Mouse (Mus musculus): ENCODE results near the gene Jun. TPM values are rescaled to one million over a fixed set of nuclear protein-coding genes. Genes with fewer than 3 reads are reported as not detected.

The Jun gene
- polyA plus RNA-seq (2012) = 13.7 and 15.0 TPM in 2 replicates

GRCm38 (mm10) chr4:95052025-95052899 lies at the start of gene Jun:
Gene Jun (minus strand): TSS chr4:95052222.
- Histone ChIP-seq H3K4me3 (replicated peaks) (peak within 1 kb of the TSS; percentile 64), H3K4me1 (ENCODE audit: control insufficient read depth) (peaks cover 30% of the 10 kb centered on the region), H3K27me3 (ENCODE audit: control insufficient read depth) (peaks cover 74% of the 10 kb centered on the region), H3K9me3 (ENCODE audit: control insufficient read depth, low read length) (peaks cover 9% of the 10 kb centered on the region; the same call in 1 of the 2 replicates), H3K36me3 (ENCODE audit: control insufficient read depth) (no peaks in the 10 kb centered on the region)
- TF ChIP-seq GATA1 (IDR thresholded peaks at IDR 0.05; ENCODE audit: low read length) (no peak), TAL1 (IDR thresholded peaks at IDR 0.05; ENCODE audit: low read length) (no peak)

GRCm38 (mm10) chr4:95101684-95102083 lies 49.7 kb upstream of the Jun start:
- no peaks in the 10 kb centered on the region for H3K9me3 ChIP-seq (ENCODE audit: control insufficient read depth, low read length)
- no peak overlapping the region for H3K4me3 ChIP-seq (replicated peaks)
- H3K36me3 ChIP-seq (ENCODE audit: control insufficient read depth) = no peaks in the 10 kb centered on the region
- H3K27me3 ChIP-seq (ENCODE audit: control insufficient read depth) = peaks cover 15% of the 10 kb centered on the region
- TF ChIP-seq GATA1 (IDR thresholded peaks at IDR 0.05; ENCODE audit: low read length) = no peak
- TF ChIP-seq TAL1 (IDR thresholded peaks at IDR 0.05; ENCODE audit: low read length) = no peak
- H3K4me1 ChIP-seq (ENCODE audit: control insufficient read depth) = no peaks in the 10 kb centered on the region; the same call in 1 of the 2 replicates

GRCm38 (mm10) chr4:95100694-95101093 lies 48.7 kb upstream of the Jun start:
- Histone ChIP-seq H3K4me1 (ENCODE audit: control insufficient read depth) (no peaks in the 10 kb centered on the region), H3K27me3 (ENCODE audit: control insufficient read depth) (peaks cover 5% of the 10 kb centered on the region), H3K4me3 (replicated peaks) (no peak overlapping the region), H3K36me3 (ENCODE audit: control insufficient read depth) (no peaks in the 10 kb centered on the region), H3K9me3 (ENCODE audit: control insufficient read depth, low read length) (no peaks in the 10 kb centered on the region)
- TF ChIP-seq GATA1 (IDR thresholded peaks at IDR 0.05; ENCODE audit: low read length) (no peak), TAL1 (IDR thresholded peaks at IDR 0.05; ENCODE audit: low read length) (no peak)

GRCm38 (mm10) chr4:95099373-95099772 lies 47.4 kb upstream of the Jun start:
- Histone ChIP-seq H3K9me3 (ENCODE audit: control insufficient read depth, low read length) (no peaks in the 10 kb centered on the region), H3K36me3 (ENCODE audit: control insufficient read depth) (no peaks in the 10 kb centered on the region), H3K27me3 (ENCODE audit: control insufficient read depth) (no peaks in the 10 kb centered on the region), H3K4me1 (ENCODE audit: control insufficient read depth) (no peaks in the 10 kb centered on the region), H3K4me3 (replicated peaks) (no peak overlapping the region)
- TF ChIP-seq GATA1 (IDR thresholded peaks at IDR 0.05; ENCODE audit: low read length) (no peak), TAL1 (IDR thresholded peaks at IDR 0.05; ENCODE audit: low read length) (no peak)

- Histone ChIP-seq H3K4me3 (replicated peaks) (no peak overlapping the region), H3K9me3 (ENCODE audit: control insufficient read depth, low read length) (no peaks in the 10 kb centered on the region)
- TF ChIP-seq GATA1 (IDR thresholded peaks at IDR 0.05; ENCODE audit: low read length) (no peak), TAL1 (IDR thresholded peaks at IDR 0.05; ENCODE audit: low read length) (no peak)
Measured at GRCm38 (mm10) chr4:95098722-95099097, 46.7 kb upstream of the Jun start.

GRCm38 (mm10) chr4:95097942-95098721 lies 46.1 kb upstream of the Jun start:
- H3K27me3 ChIP-seq (ENCODE audit: control insufficient read depth) = no peaks in the 10 kb centered on the region
- H3K4me3 ChIP-seq (replicated peaks) = no peak overlapping the region
- no peaks in the 10 kb centered on the region for H3K9me3 ChIP-seq (ENCODE audit: control insufficient read depth, low read length)
- H3K4me1 ChIP-seq (ENCODE audit: control insufficient read depth) = no peaks in the 10 kb centered on the region
- TF ChIP-seq TAL1 (IDR thresholded peaks at IDR 0.05; ENCODE audit: low read length) = no peak
- no peak for TF ChIP-seq GATA1 (IDR thresholded peaks at IDR 0.05; ENCODE audit: low read length)
- H3K36me3 ChIP-seq (ENCODE audit: control insufficient read depth) = no peaks in the 10 kb centered on the region

More at GRCm38 (mm10) chr4:95098722-95099097, 46.7 kb upstream of the Jun start:
- no peaks in the 10 kb centered on the region for H3K27me3 ChIP-seq (ENCODE audit: control insufficient read depth)
- H3K36me3 ChIP-seq (ENCODE audit: control insufficient read depth) = no peaks in the 10 kb centered on the region
- no peaks in the 10 kb centered on the region for H3K4me1 ChIP-seq (ENCODE audit: control insufficient read depth)

GRCm38 (mm10) chr4:95096731-95097130 lies 44.7 kb upstream of the Jun start:
- no peaks in the 10 kb centered on the region for H3K36me3 ChIP-seq (ENCODE audit: control insufficient read depth)
- no peaks in the 10 kb centered on the region for H3K27me3 ChIP-seq (ENCODE audit: control insufficient read depth)
- H3K4me1 ChIP-seq (ENCODE audit: control insufficient read depth) = no peaks in the 10 kb centered on the region
- H3K9me3 ChIP-seq (ENCODE audit: control insufficient read depth, low read length) = no peaks in the 10 kb centered on the region
- TF ChIP-seq GATA1 (IDR thresholded peaks at IDR 0.05; ENCODE audit: low read length) = no peak
- no peak for TF ChIP-seq TAL1 (IDR thresholded peaks at IDR 0.05; ENCODE audit: low read length)
- no peak overlapping the region for H3K4me3 ChIP-seq (replicated peaks)

- Histone ChIP-seq H3K4me3 (replicated peaks) (no peak overlapping the region), H3K4me1 (ENCODE audit: control insufficient read depth) (no peaks in the 10 kb centered on the region), H3K36me3 (ENCODE audit: control insufficient read depth) (no peaks in the 10 kb centered on the region), H3K9me3 (ENCODE audit: control insufficient read depth, low read length) (no peaks in the 10 kb centered on the region), H3K27me3 (ENCODE audit: control insufficient read depth) (no peaks in the 10 kb centered on the region)
- TF ChIP-seq TAL1 (IDR thresholded peaks at IDR 0.05; ENCODE audit: low read length) (no peak), GATA1 (IDR thresholded peaks at IDR 0.05; ENCODE audit: low read length) (no peak)
Measured at GRCm38 (mm10) chr4:95095911-95096310, 43.9 kb upstream of the Jun start.

- Histone ChIP-seq H3K4me3 (replicated peaks) (no peak overlapping the region), H3K4me1 (ENCODE audit: control insufficient read depth) (no peaks in the 10 kb centered on the region), H3K36me3 (ENCODE audit: control insufficient read depth) (no peaks in the 10 kb centered on the region), H3K9me3 (ENCODE audit: control insufficient read depth, low read length) (no peaks in the 10 kb centered on the region), H3K27me3 (ENCODE audit: control insufficient read depth) (no peaks in the 10 kb centered on the region)
- TF ChIP-seq GATA1 (IDR thresholded peaks at IDR 0.05; ENCODE audit: low read length) (no peak), TAL1 (IDR thresholded peaks at IDR 0.05; ENCODE audit: low read length) (no peak)
Measured at GRCm38 (mm10) chr4:95095355-95095754, 43.3 kb upstream of the Jun start.
